Mouse (Mus musculus): Measurements from ENCODE around the gene St6galnac4. TPM values are rescaled to one million over a fixed set of nuclear protein-coding genes. Genes with fewer than 3 reads are reported as not detected.

Gene St6galnac4
- polyA plus RNA-seq, 1 experiment from 2014 or later, result 18.9 TPM

GRCm38 (mm10) chr2:32574497-32574896, 12.4 kb upstream of the St6galnac4 start, which contains the start of gene Pip5kl1:
TSS of gene Pip5kl1 (plus strand) at chr2:32574797.
- Histone ChIP-seq H3K9ac (peak within 1 kb of the TSS; percentile 36), H3K4me3 (peak within 1 kb of the TSS; percentile 43), H3K9me3 (replicated peaks) (no peaks in the 10 kb centered on the region), H3K36me3 (peaks cover 18% of the 10 kb centered on the region), H3K4me2 (peak within 1 kb of the TSS; percentile 72), H3K4me1 (peaks cover 33% of the 10 kb centered on the region), H3K27me3 (replicated peaks) (peaks cover 44% of the 10 kb centered on the region), H3K27ac (no peak within 1 kb of the TSS)
- ATAC-seq, result no peak
- WGBS (ENCODE audit: insufficient replicate concordance), result 71% methylated on average over 6 of the region's 6 CpGs

DNA sequence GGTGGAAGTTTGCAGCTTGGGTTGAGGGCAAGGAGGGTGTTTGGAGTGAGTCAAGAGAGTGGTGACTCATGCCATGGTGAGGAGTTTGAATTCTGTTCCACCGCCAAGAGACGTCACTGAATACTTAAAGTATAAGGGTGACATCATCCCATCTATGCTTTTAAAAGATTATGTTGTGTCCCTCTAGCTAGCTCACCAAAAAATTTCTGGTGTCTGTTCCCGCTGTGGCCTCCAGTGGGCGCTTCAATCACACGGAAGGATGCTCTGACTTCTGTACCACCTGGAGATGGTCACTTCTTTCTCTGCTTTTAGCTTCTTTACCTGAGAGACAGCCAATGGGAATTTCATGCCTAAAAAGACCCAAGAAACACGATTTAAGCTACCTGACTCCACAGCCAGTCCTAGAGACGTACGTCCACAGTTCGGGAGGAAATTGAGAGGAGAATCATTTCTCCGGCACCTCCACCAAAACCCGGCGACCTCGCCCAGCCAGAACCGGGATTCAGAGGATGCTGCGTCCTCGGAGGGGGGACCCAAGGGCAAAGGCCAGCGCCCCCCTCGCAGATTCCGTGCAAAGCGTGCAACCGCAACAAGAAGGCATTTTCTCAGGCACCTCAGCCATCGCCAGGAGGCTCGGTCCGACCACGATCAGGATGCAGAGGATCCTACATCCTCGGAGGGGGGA, 11.9 kb upstream of the St6galnac4 start:
- peak overlapping the region; percentile 72 for H3K4me2 ChIP-seq
- peak overlapping the region; percentile 36; the same call in 1 of the 2 replicates for H3K9ac ChIP-seq
- peaks cover 18% of the 10 kb centered on the region for H3K36me3 ChIP-seq
- no peak for ATAC-seq
- no peak overlapping the region for H3K27ac ChIP-seq
- peaks cover 50% of the 10 kb centered on the region for H3K27me3 ChIP-seq (replicated peaks)
- H3K9me3 ChIP-seq (replicated peaks), result no peaks in the 10 kb centered on the region
- WGBS (ENCODE audit: insufficient replicate concordance), result 6% methylated on average over 26 of the region's 26 CpGs
- peak overlapping the region; percentile 43 for H3K4me3 ChIP-seq
- peaks cover 33% of the 10 kb centered on the region for H3K4me1 ChIP-seq

GRCm38 (mm10) chr2:32575586-32576160, 11.2 kb upstream of the St6galnac4 start, which contains the start of gene 9430097D07Rik:
TSS of gene 9430097D07Rik (minus strand) at chr2:32575684.
- no peak within 1 kb of the TSS for H3K27ac ChIP-seq
- H3K27me3 ChIP-seq (replicated peaks), result peaks cover 56% of the 10 kb centered on the region
- H3K4me2 ChIP-seq, result peak within 1 kb of the TSS; percentile 72
- WGBS (ENCODE audit: insufficient replicate concordance), result 11% methylated on average over 28 of the region's 28 CpGs
- peaks cover 18% of the 10 kb centered on the region for H3K36me3 ChIP-seq
- no peaks in the 10 kb centered on the region for H3K9me3 ChIP-seq (replicated peaks)
- ATAC-seq, result peak; percentile 22; the same call in 1 of the 2 replicates
- H3K4me1 ChIP-seq, result peaks cover 33% of the 10 kb centered on the region
- H3K9ac ChIP-seq, result peak within 1 kb of the TSS; percentile 36
- peak within 1 kb of the TSS; percentile 43 for H3K4me3 ChIP-seq

DNA sequence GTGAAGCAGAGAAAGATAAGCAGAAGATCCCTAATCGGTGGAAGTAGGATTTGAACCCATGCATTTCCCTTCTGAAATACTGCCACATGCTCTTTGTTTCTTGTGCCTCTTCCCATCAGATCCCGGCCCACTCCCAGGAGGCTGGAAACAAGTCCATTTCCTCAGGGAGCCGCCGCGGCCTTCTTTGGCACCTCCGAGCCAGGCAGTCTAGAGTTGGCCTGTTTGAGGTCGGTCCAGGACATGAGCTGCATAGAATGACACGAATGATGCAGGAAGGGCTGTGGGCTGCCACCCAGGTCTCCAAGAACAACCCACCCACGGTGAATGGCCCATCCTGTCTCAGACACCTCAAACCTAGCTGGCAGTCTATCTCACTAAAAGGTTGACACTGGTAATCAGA, 10.4 kb upstream of the St6galnac4 start:
- no peak for ATAC-seq
- H3K9me3 ChIP-seq (replicated peaks), result no peaks in the 10 kb centered on the region

GRCm38 (mm10) chr2:32578146-32579046, 8.5 kb upstream of the St6galnac4 start:
- no peak overlapping the region for H3K4me3 ChIP-seq
- H3K36me3 ChIP-seq, result peaks cover 3% of the 10 kb centered on the region; the same call in 1 of the 2 replicates
- no peaks in the 10 kb centered on the region for H3K9me3 ChIP-seq (replicated peaks)
- peaks cover 67% of the 10 kb centered on the region for H3K27me3 ChIP-seq (replicated peaks)
- no peak overlapping the region for H3K27ac ChIP-seq
- 38% methylated on average over 25 of the region's 30 CpGs for WGBS (ENCODE audit: insufficient replicate concordance)
- no peak overlapping the region for H3K9ac ChIP-seq
- H3K4me2 ChIP-seq, result no peak overlapping the region
- no peak for ATAC-seq
- peaks cover 28% of the 10 kb centered on the region for H3K4me1 ChIP-seq

More for the DNA sequence above, 10.4 kb upstream of the St6galnac4 start:
- WGBS (ENCODE audit: insufficient replicate concordance), result 72% methylated on average over 9 of the region's 9 CpGs
- H3K36me3 ChIP-seq, result peaks cover 18% of the 10 kb centered on the region
- no peak overlapping the region for H3K9ac ChIP-seq
- peaks cover 61% of the 10 kb centered on the region for H3K27me3 ChIP-seq (replicated peaks)
- H3K4me3 ChIP-seq, result no peak overlapping the region
- no peak overlapping the region for H3K27ac ChIP-seq
- peaks cover 29% of the 10 kb centered on the region for H3K4me1 ChIP-seq
- no peak overlapping the region for H3K4me2 ChIP-seq

- Histone ChIP-seq H3K9ac (no peak overlapping the region), H3K36me3 (no peaks in the 10 kb centered on the region), H3K4me3 (0 out of 2 replicates have a peak overlapping the region, but pooled peaks have one; percentile 12), H3K27ac (no peak overlapping the region), H3K4me1 (peaks cover 26% of the 10 kb centered on the region), H3K9me3 (replicated peaks) (no peaks in the 10 kb centered on the region), H3K4me2 (peak overlapping the region; percentile 42), H3K27me3 (replicated peaks) (peaks cover 52% of the 10 kb centered on the region)
- ATAC-seq, result no peak
- 36% methylated on average over 19 of the region's 19 CpGs for WGBS (ENCODE audit: insufficient replicate concordance)
Observed at GRCm38 (mm10) chr2:32581450-32582095, 5.3 kb upstream of the St6galnac4 start.

GRCm38 (mm10) chr2:32582830-32583799, 3.8 kb upstream of the St6galnac4 start:
- H3K9ac ChIP-seq, result peak overlapping the region; percentile 50; the same call in 1 of the 2 replicates
- peaks cover 40% of the 10 kb centered on the region for H3K4me1 ChIP-seq
- H3K27me3 ChIP-seq (replicated peaks), result peaks cover 37% of the 10 kb centered on the region
- H3K4me2 ChIP-seq, result peak overlapping the region; percentile 76
- H3K27ac ChIP-seq, result no peak overlapping the region
- peak; percentile 71 for ATAC-seq
- WGBS (ENCODE audit: insufficient replicate concordance), result 10% methylated on average over 37 of the region's 37 CpGs
- no peaks in the 10 kb centered on the region for H3K36me3 ChIP-seq
- no peaks in the 10 kb centered on the region for H3K9me3 ChIP-seq (replicated peaks)
- peak overlapping the region; percentile 42 for H3K4me3 ChIP-seq

DNA sequence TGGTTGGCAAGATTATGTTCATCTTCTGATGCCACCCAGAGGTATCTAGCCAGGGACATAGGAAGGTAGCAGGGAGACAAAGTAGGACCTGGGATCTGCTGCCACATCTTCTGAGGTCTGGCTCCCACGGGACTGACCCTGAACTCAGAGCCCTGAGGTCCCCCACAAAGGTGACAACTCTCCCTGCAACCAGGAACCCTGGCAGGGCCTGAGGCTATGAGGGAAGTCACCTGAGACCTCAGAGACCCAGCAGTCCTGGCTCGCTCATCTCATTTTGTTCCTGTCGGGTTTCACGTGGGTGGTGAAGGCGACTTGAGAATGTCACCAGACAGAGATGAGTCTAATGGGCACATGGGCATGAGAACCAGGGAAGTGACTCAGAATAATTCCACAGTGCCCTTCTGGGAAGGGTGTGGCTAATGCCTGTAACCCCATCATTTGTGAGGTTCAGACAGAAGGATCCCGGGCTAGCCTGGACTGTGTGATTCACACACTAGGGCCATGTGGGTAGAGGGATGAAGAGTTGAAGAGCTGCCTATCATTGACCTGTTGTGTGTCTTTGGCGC, 1.7 kb upstream of the St6galnac4 start:
- Histone ChIP-seq H3K4me3 (no peak overlapping the region), H3K9me3 (replicated peaks) (no peaks in the 10 kb centered on the region), H3K4me2 (no peak overlapping the region), H3K27me3 (replicated peaks) (peaks cover 16% of the 10 kb centered on the region), H3K36me3 (peaks cover 2% of the 10 kb centered on the region), H3K4me1 (peaks cover 57% of the 10 kb centered on the region), H3K27ac (no peak overlapping the region), H3K9ac (no peak overlapping the region)
- WGBS (ENCODE audit: insufficient replicate concordance), result 71% methylated on average over 7 of the region's 7 CpGs
- ATAC-seq, result no peak

DNA sequence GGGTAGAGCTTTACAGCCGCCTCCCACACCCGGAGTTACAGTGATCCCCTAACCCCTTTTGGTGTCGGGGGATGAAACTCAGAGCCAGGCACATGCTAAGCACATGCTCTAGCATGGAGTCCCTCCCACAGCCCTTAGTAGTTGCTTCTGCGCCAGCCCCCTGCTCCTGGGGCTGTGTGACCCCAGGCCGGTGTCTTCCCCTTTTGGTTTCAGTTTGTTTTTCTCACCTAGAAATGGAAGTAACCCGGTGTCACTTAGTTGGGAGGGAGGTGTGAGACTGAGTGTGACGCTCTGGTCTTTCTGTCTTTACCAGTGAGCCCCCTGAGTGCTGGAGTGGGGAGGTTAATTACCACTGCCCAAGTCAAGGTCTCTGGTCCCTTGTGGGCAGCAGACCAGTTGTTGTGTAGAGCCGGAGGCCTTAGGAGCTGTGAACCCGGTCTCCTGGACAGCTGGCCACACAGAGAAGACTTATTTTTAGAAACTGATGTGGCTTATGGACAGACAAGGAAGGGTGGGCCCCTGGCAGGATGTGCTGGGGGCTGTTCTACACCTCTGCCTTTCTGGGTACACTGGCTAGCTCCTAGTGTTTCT, 931 bp downstream of the St6galnac4 start:
- Histone ChIP-seq H3K4me1 (peaks cover 52% of the 10 kb centered on the region), H3K9me3 (replicated peaks) (no peaks in the 10 kb centered on the region), H3K27ac (peak overlapping the region; percentile 47; the same call in 1 of the 2 replicates), H3K4me2 (peak overlapping the region; percentile 94), H3K27me3 (replicated peaks) (0 out of 2 replicates have a peak, but pooled peaks cover 6% of the 10 kb centered on the region), H3K4me3 (peak overlapping the region; percentile 69), H3K36me3 (peaks cover 12% of the 10 kb centered on the region), H3K9ac (peak overlapping the region; percentile 76)
- ATAC-seq, result no peak; the same call in 1 of the 2 replicates
- 3% methylated on average over 9 of the region's 9 CpGs for WGBS (ENCODE audit: insufficient replicate concordance)

- no peak overlapping the region for H3K27ac ChIP-seq
- no peaks in the 10 kb centered on the region for H3K9me3 ChIP-seq (replicated peaks)
- peaks cover 21% of the 10 kb centered on the region for H3K36me3 ChIP-seq
- 72% methylated on average over 11 of the region's 11 CpGs for WGBS (ENCODE audit: insufficient replicate concordance)
- no peak for ATAC-seq
- no peaks in the 10 kb centered on the region for H3K27me3 ChIP-seq (replicated peaks)
- H3K4me3 ChIP-seq, result no peak overlapping the region
- H3K4me1 ChIP-seq, result peaks cover 40% of the 10 kb centered on the region
- H3K9ac ChIP-seq, result no peak overlapping the region
- peak overlapping the region; percentile 94; the same call in 1 of the 2 replicates for H3K4me2 ChIP-seq
Observed at GRCm38 (mm10) chr2:32589213-32589795, 2.4 kb downstream of the St6galnac4 start.

All from liver, embryonic 12.5 days (tissue).